Mouse (Mus musculus) cerebellum, postnatal 36 days (tissue): ENCODE data around the gene Bmpr1a.
"Not testable (repeated sequence)": the region's sequence is repeated elsewhere in the genome, so short reads cannot be mapped to it uniquely, and the experiment has no call there.

ENCODE experiments used
- DNase-seq, 2 experiments: peaks; one replicate each; pipeline ENCODE4 v3.0.0; 2021 to 2022; ENCODE audit warnings: mixed read lengths in 2 of 2

Gene Bmpr1a

DNA sequence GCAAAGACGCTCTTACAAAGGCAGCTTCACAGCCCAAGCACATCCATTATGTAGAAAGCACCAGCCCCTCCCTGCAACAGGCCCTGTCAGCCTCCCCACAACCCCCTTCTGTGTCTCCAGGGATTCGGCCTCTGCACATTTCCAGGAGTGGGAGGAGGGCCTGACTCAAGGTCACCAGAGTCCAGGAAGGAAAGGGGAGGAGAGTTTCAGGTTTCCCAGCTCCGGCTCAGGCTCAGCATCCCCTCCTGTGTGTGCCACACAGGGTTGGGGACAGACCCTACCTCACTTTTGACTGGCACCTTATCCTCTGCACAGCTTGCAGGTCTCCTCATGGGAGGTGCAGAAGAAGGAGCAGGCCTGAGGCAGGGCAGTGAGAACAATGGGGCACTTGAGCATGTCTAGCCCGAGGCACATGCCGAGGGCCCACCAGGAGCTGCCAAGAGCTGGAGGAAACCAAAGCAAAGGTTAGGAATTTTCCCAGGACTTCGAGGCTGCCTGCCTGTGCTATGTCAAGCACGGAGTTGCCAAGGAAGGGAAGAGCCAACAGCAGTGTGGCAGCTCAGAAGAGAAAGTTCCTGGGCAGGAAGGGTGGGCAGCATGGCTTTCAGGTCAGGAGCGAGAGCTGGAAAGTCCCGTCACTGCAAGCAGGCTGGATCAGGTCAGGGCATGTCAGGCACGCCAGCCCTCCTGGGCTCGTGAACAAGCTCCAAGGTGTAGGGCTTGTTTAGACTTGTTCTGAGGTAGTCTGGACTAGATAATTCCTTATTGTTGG, 124.4 kb downstream of the Bmpr1a start:
- DNase-seq, result no peak

DNA sequence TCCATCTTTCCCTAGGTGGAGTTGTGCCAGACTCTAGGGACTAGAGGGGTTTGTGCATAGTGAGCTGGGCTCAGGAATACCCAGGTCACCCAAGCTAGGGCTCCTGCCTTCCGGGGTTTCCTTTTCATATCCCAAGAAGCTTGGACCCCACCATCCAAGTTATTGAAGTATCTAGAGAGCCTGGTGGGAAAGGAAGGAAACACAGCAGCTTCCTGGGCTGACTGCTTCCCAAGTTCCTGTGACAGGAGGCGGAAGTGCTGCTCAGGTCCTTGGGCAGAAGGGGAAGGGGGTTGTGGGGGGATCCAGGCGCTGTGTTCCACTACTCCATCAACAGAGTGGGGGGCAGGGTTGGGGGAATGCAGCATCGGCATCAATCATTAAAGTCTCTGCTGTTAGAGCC, 126.0 kb downstream of the Bmpr1a start:
- no peak for DNase-seq

DNA sequence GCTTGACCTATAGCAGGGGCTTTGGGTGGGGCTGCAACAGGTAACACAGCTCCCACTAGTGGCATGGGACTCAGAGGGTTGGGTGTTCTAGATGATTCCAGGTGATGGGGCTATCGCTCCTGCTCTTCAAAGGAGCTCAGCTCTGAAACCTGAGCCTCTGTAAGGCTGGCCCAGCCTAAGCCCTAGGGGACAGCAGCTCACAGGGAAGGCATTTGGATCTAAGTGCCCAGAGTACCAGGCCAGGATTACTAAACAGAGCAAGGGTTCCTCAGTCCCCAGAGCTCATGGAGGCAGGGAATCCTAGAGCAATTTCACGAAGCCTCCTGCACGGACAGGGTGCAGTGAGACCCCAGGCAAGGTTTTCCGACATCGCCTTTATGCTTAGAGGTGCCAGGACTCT, 127.2 kb downstream of the Bmpr1a start:
- no peak for DNase-seq

- no peak for DNase-seq
Observed at GRCm38 (mm10) chr14:34375415-34375904, 127.7 kb downstream of the Bmpr1a start, which contains the start of gene Mmrn2. Mmrn2 (plus strand) TSS chr14:34375465.

- DNase-seq, result no peak
Observed at GRCm38 (mm10) chr14:34374577-34374976, 128.6 kb downstream of the Bmpr1a start, which contains the start of gene Sncg. Sncg (minus strand) TSS chr14:34374789.

DNA sequence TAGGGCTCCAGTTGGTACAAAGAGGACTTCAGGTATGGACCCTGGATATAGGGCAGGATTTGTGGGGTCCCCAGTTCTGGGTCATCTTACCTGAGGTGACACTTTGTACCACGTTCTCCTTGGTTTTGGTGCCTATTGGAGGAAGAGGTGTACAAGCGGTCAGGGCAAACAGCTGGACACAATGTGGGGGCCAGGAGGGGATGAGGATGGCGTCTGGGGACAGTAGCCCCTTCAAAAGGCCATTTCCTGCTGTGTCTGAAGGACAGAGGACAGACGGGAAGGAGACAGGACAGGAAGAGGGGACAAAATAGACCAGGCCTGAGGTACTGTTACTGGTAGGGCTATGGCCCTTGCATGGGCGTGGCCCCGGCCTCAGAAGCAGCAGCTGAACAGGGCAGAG, 129.6 kb downstream of the Bmpr1a start:
- no peak for DNase-seq

DNA sequence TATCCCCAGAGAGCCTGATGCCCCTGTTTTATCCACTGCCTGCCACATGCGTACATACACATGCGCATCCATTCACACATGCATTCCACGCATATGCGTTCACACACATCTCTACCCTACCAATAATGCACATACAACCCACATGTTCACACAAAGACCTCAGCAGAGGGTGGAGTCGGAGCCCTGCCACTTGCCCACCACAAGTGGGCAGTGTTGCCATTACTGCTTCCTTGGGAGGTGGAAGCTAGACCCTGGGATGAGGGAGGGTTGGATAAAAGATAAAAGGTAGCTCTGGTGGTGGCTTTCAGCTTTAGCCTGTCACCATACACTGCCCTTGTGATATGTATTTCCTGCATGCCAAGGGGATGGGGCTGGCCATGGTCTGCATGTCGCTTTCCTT, 130.5 kb downstream of the Bmpr1a start:
- peak; percentile 44 to 46 for DNase-seq

- no peak for DNase-seq
Observed at GRCm38 (mm10) chr14:34371763-34372162, 131.4 kb downstream of the Bmpr1a start.

DNA sequence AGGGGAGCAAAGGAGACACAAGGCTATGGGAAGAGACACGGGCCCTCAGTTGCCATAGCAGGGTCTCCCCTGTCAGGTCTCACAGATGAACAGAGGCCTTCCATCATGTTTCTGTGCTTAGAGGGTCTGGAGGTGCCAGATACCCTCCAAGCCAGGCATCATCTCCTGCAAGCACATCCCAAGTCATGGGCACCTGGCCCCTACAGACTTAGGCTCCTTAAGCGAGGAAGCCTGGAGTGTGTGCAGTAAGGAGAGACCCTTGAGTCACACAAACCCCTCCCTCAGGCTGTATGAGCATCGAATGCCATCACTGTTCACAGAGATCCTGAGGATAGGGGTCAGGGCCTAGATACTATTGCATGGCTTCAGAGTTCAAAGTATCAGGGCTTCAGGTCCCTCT, 132.2 kb downstream of the Bmpr1a start:
- no peak for DNase-seq

DNA sequence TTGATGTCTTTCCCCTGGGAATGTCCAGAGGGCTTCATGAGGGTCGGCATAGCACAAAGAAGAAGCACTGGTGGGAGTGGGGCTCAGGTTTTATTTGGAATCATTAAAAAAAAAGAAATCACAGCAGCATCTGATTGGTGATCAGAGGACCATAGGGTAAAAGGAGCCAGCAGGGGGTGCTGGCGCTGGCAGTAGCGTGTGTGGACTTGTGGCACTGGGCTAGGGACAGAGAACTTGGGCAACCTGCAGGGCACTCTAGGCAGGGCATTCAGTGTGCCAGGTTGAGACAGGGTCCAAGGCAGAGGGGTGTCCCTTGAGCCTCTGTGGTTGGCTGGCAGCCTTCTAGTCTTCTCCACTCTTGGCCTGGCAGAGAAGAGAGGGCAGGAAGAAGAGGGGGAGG, 132.9 kb downstream of the Bmpr1a start:
- DNase-seq, result no peak

DNA sequence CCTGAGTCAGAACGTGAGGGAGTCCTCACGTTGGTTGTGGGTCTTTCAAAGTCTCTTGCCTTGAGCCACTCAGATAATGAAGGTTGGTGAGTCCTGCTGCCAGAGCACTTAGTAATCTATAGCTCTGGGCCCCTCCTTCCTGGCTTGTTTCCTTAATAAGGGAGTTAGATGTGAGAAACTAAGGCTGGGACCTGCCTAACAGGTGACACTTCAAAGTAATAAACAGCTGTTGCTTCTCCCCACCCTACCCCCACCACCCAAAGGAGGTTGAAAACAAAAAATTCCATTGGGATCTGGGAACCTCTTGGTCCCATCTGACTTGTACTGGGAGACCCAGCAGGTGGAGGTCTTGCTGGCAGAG, 138.0 kb downstream of the Bmpr1a start:
- DNase-seq, result no peak

- DNase-seq, result not testable (repeated sequence)
Observed at GRCm38 (mm10) chr14:34364254-34365146, 138.6 kb downstream of the Bmpr1a start.

- peak; percentile 55 to 65 for DNase-seq
Observed at GRCm38 (mm10) chr14:34363490-34364253, 139.5 kb downstream of the Bmpr1a start.

GRCm38 (mm10) chr14:34362726-34363445, 140.3 kb downstream of the Bmpr1a start:
- DNase-seq, result peak; percentile 76 to 79

DNA sequence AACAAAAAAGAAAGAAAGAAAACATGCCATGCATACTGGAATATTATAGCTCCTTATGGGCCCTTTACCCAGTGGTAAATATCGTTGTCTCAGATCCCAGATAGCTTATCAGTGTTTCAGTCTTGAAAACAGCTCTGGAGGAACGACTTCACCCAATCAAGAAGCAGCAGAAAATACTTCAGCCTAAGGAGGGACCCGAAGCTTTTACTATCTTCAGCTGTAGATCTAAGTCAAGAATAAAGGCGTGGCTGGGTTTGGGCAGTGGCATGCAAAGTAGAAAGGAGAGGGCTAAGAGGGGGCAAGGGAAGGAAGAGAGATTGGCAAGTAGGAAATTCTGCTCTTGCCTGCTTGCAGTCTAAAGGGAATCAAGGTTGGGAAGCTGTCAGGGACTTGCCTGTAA, 141.0 kb downstream of the Bmpr1a start:
- no peak for DNase-seq
